Mouse (Mus musculus) MEL (cell line): ENCODE data around the gene Tmem202. TPM values are rescaled to one million over a fixed set of nuclear protein-coding genes. Genes with fewer than 3 reads are reported as not detected.

Experiments used
- DNase-seq: peaks from one replicate; pipeline ENCODE4 v3.0.0; 2011; ENCODE audit warnings: low read depth, low spot score
- H3K27ac ChIP-seq: 2 replicates; pipeline ENCODE4 v1.5.1; 2012; ENCODE audit warnings: low read depth, mild to moderate bottlenecking, control low read depth, low read length, moderate library complexity; ENCODE audit not compliant: control insufficient read depth
- H3K27me3 ChIP-seq, 2 experiments: fragments of 150-350 bp in 1 of 2; sonication (generic) in 1 of 2; 2 replicates each; pipeline ENCODE4 v1.6.1; 2012; ENCODE audit warnings: low read length in 2 of 2, mild to moderate bottlenecking in 2 of 2, improper control_type of control experiment in 1 of 2, moderate library complexity in 1 of 2; ENCODE audit not compliant: insufficient read depth in 2 of 2, control insufficient read depth in 1 of 2
- H3K36me3 ChIP-seq, 2 experiments: 2 replicates each; pipeline ENCODE4 v1.6.1; 2012 to 2014; ENCODE audit warnings: low read length in 2 of 2, improper control_type of control experiment in 1 of 2, inconsistent platforms in 1 of 2, mild to moderate bottlenecking in 1 of 2; ENCODE audit not compliant: insufficient read depth in 2 of 2, control insufficient read depth in 1 of 2
- H3K4me1 ChIP-seq, 2 experiments: fragments of 150-350 bp in 1 of 2; sonication (generic) in 1 of 2; 2 replicates each; pipeline ENCODE4 v1.6.1; 2012; ENCODE audit warnings: low read length in 2 of 2, improper control_type of control experiment in 1 of 2, mild to moderate bottlenecking in 1 of 2; ENCODE audit not compliant: insufficient read depth in 2 of 2, control insufficient read depth in 1 of 2
- H3K4me3 ChIP-seq, 2 experiments: fragments of 150-350 bp in 1 of 2; sonication (generic) in 1 of 2; 2 replicates each; pipeline ENCODE4 v1.5.1; 2012; ENCODE audit warnings: low read depth in 2 of 2, low read length in 2 of 2, mild to moderate bottlenecking in 2 of 2, moderate library complexity in 2 of 2, control low read depth in 1 of 2, improper control_type of control experiment in 1 of 2; ENCODE audit not compliant: control insufficient read depth in 1 of 2, insufficient read depth in 1 of 2
- H3K79me2 ChIP-seq: 2 replicates; pipeline ENCODE4 v1.6.1; 2012; ENCODE audit warnings: mild to moderate bottlenecking, low read length, moderate library complexity; ENCODE audit not compliant: control insufficient read depth, poor library complexity, insufficient read depth
- H3K9ac ChIP-seq: 2 replicates; pipeline ENCODE4 v1.6.1; 2012; ENCODE audit warnings: low read depth, mild to moderate bottlenecking, control low read depth, low read length, moderate library complexity; ENCODE audit not compliant: control insufficient read depth, poor library complexity, severe bottlenecking
- H3K9me3 ChIP-seq: fragments of 150-350 bp; sonication (generic); replicated peaks from 2 replicates; pipeline ENCODE4 v1.6.1; 2012; ENCODE audit warnings: mild to moderate bottlenecking, low read length, improper control_type of control experiment, moderate library complexity; ENCODE audit not compliant: insufficient read depth
- BHLHE40 ChIP-seq: IDR thresholded peaks from 2 replicates; pipeline ENCODE4 v1.6.1; 2012; ENCODE audit warnings: low read depth, mild to moderate bottlenecking, inconsistent platforms, low read length, improper control_type of control experiment, borderline replicate concordance
- CHD1 ChIP-seq: IDR thresholded peaks from 2 replicates; pipeline ENCODE4 v1.6.1; 2012; ENCODE audit warnings: low read depth, mild to moderate bottlenecking, inconsistent platforms, low read length, improper control_type of control experiment
- CHD2 ChIP-seq: IDR thresholded peaks from 2 replicates; pipeline ENCODE4 v1.6.1; 2011; ENCODE audit warnings: low read length, improper control_type of control experiment
- EP300 ChIP-seq, 2 experiments: IDR thresholded peaks; 2 replicates each; pipeline ENCODE4 v1.6.1; 2011; ENCODE audit warnings: improper control_type of control experiment in 2 of 2, low read length in 2 of 2, low read depth in 1 of 2, mild to moderate bottlenecking in 1 of 2
- GATA1 ChIP-seq: IDR thresholded peaks from 2 replicates; pipeline ENCODE4 v1.6.1; 2011; ENCODE audit warnings: low read depth, low read length, improper control_type of control experiment
- JUND ChIP-seq: IDR thresholded peaks from 2 replicates; pipeline ENCODE4 v1.6.1; 2011; ENCODE audit warnings: low read depth, mild to moderate bottlenecking, improper control_type of control experiment, low read length
- KAT2A ChIP-seq: conservative IDR thresholded peaks from 2 replicates; pipeline ENCODE4 v1.6.1; 2012; ENCODE audit warnings: low read depth, low read length, improper control_type of control experiment, inconsistent platforms
- MAFK ChIP-seq: IDR thresholded peaks from 2 replicates; pipeline ENCODE4 v1.6.1; 2011; ENCODE audit warnings: low read depth, mild to moderate bottlenecking, low read length, improper control_type of control experiment, borderline replicate concordance
- MAX ChIP-seq: IDR thresholded peaks from 2 replicates; pipeline ENCODE4 v1.6.1; 2011; ENCODE audit warnings: low read length, improper control_type of control experiment
- MAZ ChIP-seq: IDR thresholded peaks from 2 replicates; pipeline ENCODE4 v1.6.1; 2012; ENCODE audit warnings: low read depth, mild to moderate bottlenecking, inconsistent platforms, low read length, improper control_type of control experiment
- MXI1 ChIP-seq: IDR thresholded peaks from 2 replicates; pipeline ENCODE4 v1.6.1; 2011; ENCODE audit warnings: mild to moderate bottlenecking, low read depth, low read length, improper control_type of control experiment
- MYC ChIP-seq: IDR thresholded peaks from 2 replicates; pipeline ENCODE4 v1.6.1; 2011; ENCODE audit warnings: low read depth, mild to moderate bottlenecking, low read length, improper control_type of control experiment, moderate library complexity
- NELFE ChIP-seq: IDR thresholded peaks from 2 replicates; pipeline ENCODE4 v1.6.1; 2011; ENCODE audit warnings: low read depth, low read length, improper control_type of control experiment
- NRF1 ChIP-seq: IDR thresholded peaks from 2 replicates; pipeline ENCODE4 v1.6.1; 2014; ENCODE audit warnings: low read depth, mild to moderate bottlenecking, inconsistent platforms, low read length, improper control_type of control experiment, moderate library complexity; ENCODE audit not compliant: poor library complexity, insufficient read depth, severe bottlenecking
- POLR2AphosphoS5 ChIP-seq: IDR thresholded peaks from 2 replicates; pipeline ENCODE4 v1.6.1; 2012; ENCODE audit warnings: low read depth, borderline replicate concordance, mild to moderate bottlenecking, inconsistent platforms, low read length, moderate library complexity, mixed read lengths
- RCOR1 ChIP-seq: IDR thresholded peaks from 2 replicates; pipeline ENCODE4 v1.6.1; 2012; ENCODE audit warnings: low read depth, mild to moderate bottlenecking, inconsistent platforms, low read length, improper control_type of control experiment
- TAL1 ChIP-seq: IDR thresholded peaks from 2 replicates; pipeline ENCODE4 v1.6.1; 2012; ENCODE audit warnings: mild to moderate bottlenecking, inconsistent platforms, low read length, moderate library complexity, mixed read lengths
- TCF12 ChIP-seq: IDR thresholded peaks from 2 replicates; pipeline ENCODE4 v1.6.1; 2014; ENCODE audit warnings: low read depth, mild to moderate bottlenecking, inconsistent platforms, low read length, improper control_type of control experiment, moderate library complexity
- USF2 ChIP-seq, 2 experiments: IDR thresholded peaks; 2 replicates each; pipeline ENCODE4 v1.6.1; 2011 to 2012; ENCODE audit warnings: improper control_type of control experiment in 2 of 2, low read length in 2 of 2, borderline replicate concordance in 1 of 2, inconsistent platforms in 1 of 2, low read depth in 1 of 2, mild to moderate bottlenecking in 1 of 2; ENCODE audit not compliant: insufficient read depth in 1 of 2
- ZC3H11A ChIP-seq: IDR thresholded peaks from 2 replicates; pipeline ENCODE4 v1.6.1; 2012; ENCODE audit warnings: low read depth, mild to moderate bottlenecking, inconsistent platforms, low read length, improper control_type of control experiment
- ZKSCAN1 ChIP-seq: IDR thresholded peaks from 2 replicates; pipeline ENCODE4 v1.6.1; 2012; ENCODE audit warnings: low read depth, mild to moderate bottlenecking, inconsistent platforms, low read length, improper control_type of control experiment, moderate library complexity
- ZMIZ1 ChIP-seq: IDR thresholded peaks from 2 replicates; pipeline ENCODE4 v1.6.1; 2012; ENCODE audit warnings: low read depth, mild to moderate bottlenecking, inconsistent platforms, low read length, improper control_type of control experiment, moderate library complexity
- polyA plus RNA-seq, 2 experiments: library from polyadenylated mRNA; stranded (reverse) in 1 of 2; unstranded in 1 of 2; fragments of >175 nt in 1 of 2; fragments of >200 nt in 1 of 2; gene quantifications; 2 replicates each; pipeline versions ENCODE4 v1.2.1 to v1.2.4; 2012; ENCODE audit warnings: low replicate concordance in 2 of 2, low read depth in 1 of 2; ENCODE audit not compliant: insufficient read length in 2 of 2, insufficient read depth in 1 of 2, missing spikeins in 1 of 2
- total RNA-seq: library from RNA; depleted of rRNA; stranded (reverse); fragments of 300-350 nt; gene quantifications from 2 replicates; pipeline ENCODE4 v1.2.3, GENCODE M21; 2012

Gene Tmem202
- total and polyA plus RNA-seq, 3 experiments, result 0.50 TPM; not detected in 2

GRCm38 (mm10) chr9:59517127-59517526, 22.5 kb downstream of the Tmem202 start:
- Histone ChIP-seq H3K9me3 (no peaks in the 10 kb centered on the region), H3K4me3 (no peak overlapping the region), H3K27ac (no peak overlapping the region), H3K27me3 (peaks cover 0 to 2% of the 10 kb centered on the region in 2 experiments; a peak in 2 of 4 replicates), H3K4me1 (peaks cover 0 to 10% of the 10 kb centered on the region in 2 experiments; a peak in 2 of 4 replicates), H3K36me3 (peaks cover 0 to 4% of the 10 kb centered on the region in 2 experiments; a peak in 1 of 4 replicates), H3K79me2 (no peaks in the 10 kb centered on the region), H3K9ac (no peak overlapping the region)
- DNase-seq, result peak; percentile 17
- TF ChIP-seq CHD1, result no peak
- TF ChIP-seq NRF1, result no peak
- no peak for TF ChIP-seq USF2 (IDR thresholded peaks at IDR 0.05; ENCODE audit: borderline replicate concordance in 1 of 2, insufficient read depth in 1 of 2, low read depth in 1 of 2, low read length in 2 of 2)
- TF ChIP-seq EP300 (IDR thresholded peaks at IDR 0.05; ENCODE audit: low read depth in 1 of 2, low read length in 2 of 2), result no peak

- H3K4me1 ChIP-seq, result peaks cover 0 to 10% of the 10 kb centered on the region in 2 experiments; a peak in 1 of 4 replicates
- H3K27me3 ChIP-seq, result peaks cover 0 to 2% of the 10 kb centered on the region in 2 experiments; a peak in 2 of 4 replicates
- H3K4me3 ChIP-seq, result no peak overlapping the region
- TF ChIP-seq CHD2, result no peak
- TF ChIP-seq TAL1, result no peak
- TF ChIP-seq ZKSCAN1, result no peak
- TF ChIP-seq, all 39 proteins: peak for 0
- Histone ChIP-seq H3K9me3 (no peaks in the 10 kb centered on the region), H3K9ac (no peak overlapping the region), H3K79me2 (no peaks in the 10 kb centered on the region), H3K27ac (no peak overlapping the region), H3K36me3 (peaks cover 0 to 4% of the 10 kb centered on the region in 2 experiments; a peak in 1 of 4 replicates)
- peak; percentile 39 for DNase-seq
These were observed 24.6 kb downstream of the Tmem202 start for GRCm38 (mm10) chr9:59515069-59515468.

- TF ChIP-seq MAX, result no peak
- TF ChIP-seq ZKSCAN1, result no peak
- TF ChIP-seq BHLHE40, result no peak
- TF ChIP-seq GATA1, result no peak
- no peak for TF ChIP-seq NELFE
- no peak for TF ChIP-seq MAFK
- TF ChIP-seq MAZ, result no peak
- no peak for TF ChIP-seq KAT2A
- no peak for TF ChIP-seq MYC
- no peak for TF ChIP-seq RCOR1
- no peak for TF ChIP-seq EP300 (IDR thresholded peaks at IDR 0.05; ENCODE audit: low read depth in 1 of 2, low read length in 2 of 2)
- no peak for TF ChIP-seq CHD1
- no peak for TF ChIP-seq CHD2
- no peak for TF ChIP-seq TCF12
- TF ChIP-seq ZMIZ1, result no peak
- no peak for TF ChIP-seq MXI1
- no peak for TF ChIP-seq POLR2AphosphoS5
- no peak for TF ChIP-seq JUND
- no peak for TF ChIP-seq ZC3H11A
- Histone ChIP-seq H3K4me3 (no peak overlapping the region), H3K36me3 (no peaks in the 10 kb centered on the region), H3K4me1 (peaks cover 0 to 4% of the 10 kb centered on the region in 2 experiments; a peak in 1 of 4 replicates), H3K9ac (no peak overlapping the region), H3K9me3 (no peaks in the 10 kb centered on the region), H3K27ac (no peak overlapping the region), H3K79me2 (no peaks in the 10 kb centered on the region), H3K27me3 (peaks cover 0 to 2% of the 10 kb centered on the region in 2 experiments; a peak in 3 of 4 replicates)
- DNase-seq, result no peak
These were observed 27.3 kb downstream of the Tmem202 start for GRCm38 (mm10) chr9:59512381-59512780.
